In genomic region chr8:122437708-122438331, GRCm38 (mm10) we compare ENCODE assay signal across 12 mouse cellular contexts. TPM values are rescaled to one million over a fixed set of nuclear protein-coding genes. Genes with fewer than 3 reads are reported as not detected.
DNase-seq lines count a peak whose midpoint lies in the region; ATAC-seq and TF ChIP-seq lines count a peak whose summit lies in the region.
"Had no signal": no experiment of that assay in that cellular context is flagged by ENCODE, and none has a peak within 500 bp of the region (broad histone marks: within the 10 kb centered on the region; RNA-seq: fewer than 3 reads in every experiment).

No protein-coding gene starts in this region.

- no peak for DNase-seq in spleen, adult 2 months (ENCODE audit: low read depth in 1 of 2, low spot score in 2 of 2)
- no peak for DNase-seq in spleen, adult 12 weeks (ENCODE audit: low spot score)
- DNase-seq in thymus, postnatal 25 days, result peak; percentile 37
- no peak for DNase-seq in left cerebral cortex, adult 2 months (ENCODE audit: extremely low spot score in 1 of 2, low spot score in 2 of 2)
- no peak for DNase-seq in cerebellum, adult 11-12 months
- DNase-seq: right cerebral cortex, adult 18-20 months had no signal

- no peak for TF ChIP-seq POLR2A in spleen, adult 2 months (IDR thresholded peaks at IDR 0.05; ENCODE audit: low read depth, low read length)

- no peak for ATAC-seq in embryonic facial prominence, embryonic 13.5 days (ENCODE audit: insufficient number of reproducible peaks, insufficient read depth, low FRiP score, low TSS enrichment, low read depth)
- peak; percentile 30 for ATAC-seq in liver, embryonic 16.5 days (ENCODE audit: low read depth)
- ATAC-seq: forebrain, embryonic 16.5 days; hindbrain, postnatal 0 days had no signal

- peak overlapping the region; percentile 56 for H3K4me3 ChIP-seq in spleen, adult 2 months (ENCODE audit: extremely low read depth, insufficient read depth, insufficient read length)
- no peak overlapping the region for H3K4me3 ChIP-seq in embryonic facial prominence, embryonic 13.5 days
- H3K4me3 ChIP-seq in liver, embryonic 16.5 days (ENCODE audit: low read depth, low read length), result 0 out of 2 replicates have a peak overlapping the region, but pooled peaks have one; percentile 0
- H3K4me3 ChIP-seq in left cerebral cortex, adult 2 months, result no peak overlapping the region
- H3K4me3 ChIP-seq: myocyte had no signal

- H3K27ac ChIP-seq in spleen, adult 2 months (ENCODE audit: insufficient read depth, low read length), result peak overlapping the region; percentile 89
- H3K27ac ChIP-seq in embryonic facial prominence, embryonic 13.5 days, result 0 out of 2 replicates have a peak overlapping the region, but pooled peaks have one; percentile 28
- peak overlapping the region; percentile 38; the same call in 1 of the 2 replicates for H3K27ac ChIP-seq in liver, embryonic 16.5 days (ENCODE audit: low read length)
- no peak overlapping the region for H3K27ac ChIP-seq in left cerebral cortex, adult 2 months
- H3K27ac ChIP-seq: hindbrain, postnatal 0 days had no signal

- H3K36me3 ChIP-seq in spleen, adult 2 months (ENCODE audit: control insufficient read depth, insufficient read depth, low read length), result no peaks in the 10 kb centered on the region; the same call in 1 of the 2 replicates
- peaks cover 63% of the 10 kb centered on the region for H3K36me3 ChIP-seq in embryonic facial prominence, embryonic 13.5 days
- H3K36me3 ChIP-seq in liver, embryonic 16.5 days (ENCODE audit: control insufficient read depth, insufficient read depth), result peaks cover 4% of the 10 kb centered on the region; the same call in 1 of the 2 replicates

- H3K4me2 ChIP-seq in embryonic facial prominence, embryonic 13.5 days, result no peak overlapping the region
- no peak overlapping the region for H3K4me2 ChIP-seq in liver, embryonic 16.5 days (ENCODE audit: low read depth, low read length)

- intact Hi-C loops in left cerebral cortex, adult 2 months (cut with DNase I), result no loop called here

- no peaks in the 10 kb centered on the region for H3K9me3 ChIP-seq in embryonic facial prominence, embryonic 13.5 days
- peaks cover 2% of the 10 kb centered on the region for H3K9me3 ChIP-seq in liver, embryonic 16.5 days (replicated peaks; ENCODE audit: control insufficient read depth, low read length)

- peak overlapping the region; percentile 49; the same call in 1 of the 2 replicates for H3K9ac ChIP-seq in embryonic facial prominence, embryonic 13.5 days
- no peak overlapping the region for H3K9ac ChIP-seq in liver, embryonic 16.5 days (ENCODE audit: low read depth, low read length)

- no peak for TF ChIP-seq CTCF in spleen, adult 2 months (IDR thresholded peaks at IDR 0.05; ENCODE audit: extremely low read depth, insufficient read depth, insufficient read length, insufficient replicate concordance)
- no peak for TF ChIP-seq CTCF in left cerebral cortex, adult 2 months (IDR thresholded peaks at IDR 0.05)

- 63% methylated on average over 13 of the region's 13 CpGs for WGBS in spleen, adult 2 months
- WGBS in embryonic facial prominence, embryonic 13.5 days, result 88% methylated on average over 13 of the region's 13 CpGs
- WGBS in liver, embryonic 16.5 days (ENCODE audit: insufficient replicate concordance), result 70% methylated on average over 13 of the region's 13 CpGs

- H3K4me1 ChIP-seq in spleen, adult 2 months (ENCODE audit: control insufficient read depth, insufficient read depth, insufficient read length), result peaks cover 24% of the 10 kb centered on the region
- peaks cover 23% of the 10 kb centered on the region for H3K4me1 ChIP-seq in embryonic facial prominence, embryonic 13.5 days
- peaks cover 12% of the 10 kb centered on the region for H3K4me1 ChIP-seq in liver, embryonic 16.5 days (ENCODE audit: control insufficient read depth, low read depth, low read length)

- H3K27me3 ChIP-seq in spleen, adult 2 months (ENCODE audit: control insufficient read depth, insufficient read depth, low read length), result no peaks in the 10 kb centered on the region
- no peaks in the 10 kb centered on the region for H3K27me3 ChIP-seq in embryonic facial prominence, embryonic 13.5 days
- H3K27me3 ChIP-seq in liver, embryonic 16.5 days (ENCODE audit: control insufficient read depth, insufficient read depth, low read depth, low read length), result peaks cover 1% of the 10 kb centered on the region; the same call in 1 of the 2 replicates

RNA-seq across cellular contexts. Expression of gene Cyba, which starts 5.1 kb away (rescaled TPM):
- 751 and 823 TPM in 2 replicates for polyA plus RNA-seq in spleen, adult 2 months (2012; rRNA removed)
- 118 and 120 TPM in 2 replicates for polyA plus RNA-seq in embryonic facial prominence, embryonic 13.5 days (2015; fragmentation: Nextera tagmentation; extraction: Ambion mirVana)
- polyA plus RNA-seq in liver, embryonic 16.5 days (2015; fragmentation: Nextera tagmentation; extraction: Ambion mirVana), result 191 TPM in 2 replicates
- total RNA-seq in left cerebral cortex, adult 2 months (2021), result 1 to 10 TPM; 6.6 to 7.1 TPM
- polyA plus RNA-seq: myocyte had no signal

RNA-seq across cellular contexts. Expression of gene Mvd, which starts 5.4 kb away (rescaled TPM):
- 17.0 and 20.5 TPM in 2 replicates for polyA plus RNA-seq in spleen, adult 2 months (2012; rRNA removed)
- polyA plus RNA-seq in embryonic facial prominence, embryonic 13.5 days (2015; fragmentation: Nextera tagmentation; extraction: Ambion mirVana), result 34.8 and 43.3 TPM in 2 replicates
- polyA plus RNA-seq in liver, embryonic 16.5 days (2015; fragmentation: Nextera tagmentation; extraction: Ambion mirVana), result 21.8 and 23.2 TPM in 2 replicates
- total RNA-seq in left cerebral cortex, adult 2 months (2021), result 10 to 100 TPM; 20.8 to 25.3 TPM

RNA-seq across cellular contexts. Expression of gene Il17c, which starts 16.0 kb away (rescaled TPM):
- 0.28 TPM in 1 of 2 replicates, not detected in the other for polyA plus RNA-seq in spleen, adult 2 months (2012; rRNA removed)
- 0.31 TPM in 1 of 2 replicates, not detected in the other for polyA plus RNA-seq in embryonic facial prominence, embryonic 13.5 days (2015; fragmentation: Nextera tagmentation; extraction: Ambion mirVana)
- polyA plus RNA-seq in liver, embryonic 16.5 days (2015; fragmentation: Nextera tagmentation; extraction: Ambion mirVana), result not detected in 2 replicates
- not detected for total RNA-seq in left cerebral cortex, adult 2 months (2021)
- total RNA-seq: left cerebral cortex, postnatal 25 days had no signal
- polyA plus RNA-seq: forebrain, embryonic 16.5 days; myocyte had no signal

RNA-seq across cellular contexts. Expression of gene Snai3, which starts 22.7 kb away (rescaled TPM):
- 3.9 and 6.0 TPM in 2 replicates for polyA plus RNA-seq in spleen, adult 2 months (2012; rRNA removed)
- 1.2 TPM in 2 replicates for polyA plus RNA-seq in embryonic facial prominence, embryonic 13.5 days (2015; fragmentation: Nextera tagmentation; extraction: Ambion mirVana)
- polyA plus RNA-seq in liver, embryonic 16.5 days (2015; fragmentation: Nextera tagmentation; extraction: Ambion mirVana), result 0.14 and 0.40 TPM in 2 replicates
- 1 to 10 TPM; 1.0 to 1.6 TPM for total RNA-seq in left cerebral cortex, adult 2 months (2021)
- total RNA-seq: hindbrain, postnatal 0 days had no signal
- polyA plus RNA-seq: forebrain, embryonic 16.5 days; hindbrain, postnatal 0 days had no signal

RNA-seq across cellular contexts. Expression of gene Rnf166, which starts 38.0 kb away (rescaled TPM):
- polyA plus RNA-seq in spleen, adult 2 months (2012; rRNA removed), result 79.6 and 115 TPM in 2 replicates
- polyA plus RNA-seq in embryonic facial prominence, embryonic 13.5 days (2015; fragmentation: Nextera tagmentation; extraction: Ambion mirVana), result 51.1 and 51.3 TPM in 2 replicates
- 12.7 and 14.0 TPM in 2 replicates for polyA plus RNA-seq in liver, embryonic 16.5 days (2015; fragmentation: Nextera tagmentation; extraction: Ambion mirVana)
- 10 to 100 TPM; 37.6 to 37.9 TPM for total RNA-seq in left cerebral cortex, adult 2 months (2021)

Comparison
In these comparisons a context has a peak if more than half of its experiments do, and no peak if none do; other contexts are left out.
1. H3K4me3 ChIP-seq: peak in spleen, adult 2 months (single experiment) and liver, embryonic 16.5 days (single experiment); none in embryonic facial prominence, embryonic 13.5 days (single experiment) and left cerebral cortex, adult 2 months (single experiment).